Mouse (Mus musculus): Measurements from ENCODE around the gene Gm28539. TPM values are rescaled to one million over a fixed set of nuclear protein-coding genes. Genes with fewer than 3 reads are reported as not detected.

Gene Gm28539
- polyA plus RNA-seq, 1 experiment: not detected

DNA sequence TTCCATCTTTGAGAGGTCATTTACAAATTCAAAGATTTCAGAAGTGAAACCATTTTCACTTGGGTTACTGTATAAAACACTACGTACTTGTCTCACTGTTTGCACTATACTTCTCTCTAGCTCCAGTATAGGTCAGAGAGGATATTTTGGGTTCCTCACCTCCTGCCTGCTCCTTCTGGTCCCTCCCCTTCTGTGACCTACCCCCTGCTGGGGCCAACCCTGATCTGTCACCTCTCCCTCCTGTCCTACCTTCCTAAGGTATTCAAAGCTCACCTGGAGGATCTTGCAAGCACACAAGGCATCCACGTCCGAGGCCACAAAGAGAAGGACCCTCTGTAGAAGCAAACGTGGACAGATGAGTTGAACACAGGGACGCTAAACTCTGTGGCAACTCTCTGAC, 25.4 kb upstream of the Gm28539 start:
- TF ChIP-seq CTCF (IDR thresholded peaks at IDR 0.05; ENCODE audit: low read depth, low read length) (no peak), POLR2A (IDR thresholded peaks at IDR 0.05; ENCODE audit: borderline replicate concordance, low read depth, low read length) (no peak)
- H3K27ac ChIP-seq (ENCODE audit: insufficient read depth, low read depth, low read length): no peak overlapping the region

DNA sequence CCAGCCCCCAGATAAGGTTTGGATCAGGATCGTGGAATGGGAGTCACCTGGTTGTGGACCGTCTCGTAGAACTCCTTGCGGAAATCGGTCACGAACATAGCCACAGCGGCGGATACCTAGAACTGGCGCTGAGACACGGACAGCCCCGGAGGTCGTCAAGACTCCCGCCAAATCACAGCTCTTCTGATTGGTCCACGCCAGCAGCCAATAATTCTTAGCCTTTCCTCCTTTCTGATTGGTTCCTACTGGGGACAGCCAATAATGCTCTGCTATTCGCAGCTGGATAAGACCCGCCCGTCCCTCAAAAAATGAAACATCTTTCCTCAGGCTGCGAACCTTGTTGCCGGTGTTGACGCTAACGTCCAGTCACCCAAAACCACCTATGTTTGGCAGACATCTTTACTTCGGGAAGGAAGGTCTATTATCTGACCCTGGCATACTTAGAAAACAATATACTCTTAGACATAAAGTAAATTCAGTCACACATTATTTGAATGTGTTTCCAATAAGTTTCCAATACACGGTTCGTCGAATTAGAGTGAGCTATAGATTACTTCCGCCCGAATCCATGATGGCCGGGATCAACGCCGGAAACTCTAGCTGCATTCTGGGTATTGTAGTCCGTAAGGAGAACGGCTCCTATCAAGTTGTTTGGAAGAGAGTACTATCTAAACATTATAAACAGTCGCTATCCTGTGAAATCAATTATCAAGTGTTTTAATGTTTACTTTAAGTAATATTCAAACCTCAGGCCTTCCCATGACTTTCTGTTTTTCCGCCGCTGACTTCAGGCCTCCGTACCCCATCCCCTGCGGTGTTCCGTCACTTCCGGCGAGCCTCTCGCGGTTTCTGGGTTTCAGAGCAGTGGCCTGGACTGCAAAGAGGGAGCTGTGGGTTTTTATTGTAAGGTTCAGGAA, 24.7 kb upstream of the Gm28539 start, which contains the start of the genes Ufd1 and Cdc45:
Gene Ufd1 (plus strand): TSS at position 312 of the 917 bp plus-strand sequence.
Gene Cdc45 (minus strand): TSS at position 520 of the 917 bp plus-strand sequence.
- Histone ChIP-seq H3K4me1 (ENCODE audit: control insufficient read depth, insufficient read depth, low read length) (peaks cover 9% of the 10 kb centered on the region), H3K27ac (ENCODE audit: insufficient read depth, low read depth, low read length) (peak within 1 kb of the TSS; percentile 76), H3K4me3 (ENCODE audit: insufficient read depth, low read length) (peak within 1 kb of the TSS; percentile 96)
- no peak for TF ChIP-seq POLR2A (IDR thresholded peaks at IDR 0.05; ENCODE audit: borderline replicate concordance, low read depth, low read length)
- no peak for TF ChIP-seq CTCF (IDR thresholded peaks at IDR 0.05; ENCODE audit: low read depth, low read length)

More for the DNA sequence above, 25.4 kb upstream of the Gm28539 start:
- Histone ChIP-seq H3K4me1 (ENCODE audit: control insufficient read depth, insufficient read depth, low read length) (peaks cover 9% of the 10 kb centered on the region), H3K4me3 (ENCODE audit: insufficient read depth, low read length) (peak overlapping the region; percentile 96)

DNA sequence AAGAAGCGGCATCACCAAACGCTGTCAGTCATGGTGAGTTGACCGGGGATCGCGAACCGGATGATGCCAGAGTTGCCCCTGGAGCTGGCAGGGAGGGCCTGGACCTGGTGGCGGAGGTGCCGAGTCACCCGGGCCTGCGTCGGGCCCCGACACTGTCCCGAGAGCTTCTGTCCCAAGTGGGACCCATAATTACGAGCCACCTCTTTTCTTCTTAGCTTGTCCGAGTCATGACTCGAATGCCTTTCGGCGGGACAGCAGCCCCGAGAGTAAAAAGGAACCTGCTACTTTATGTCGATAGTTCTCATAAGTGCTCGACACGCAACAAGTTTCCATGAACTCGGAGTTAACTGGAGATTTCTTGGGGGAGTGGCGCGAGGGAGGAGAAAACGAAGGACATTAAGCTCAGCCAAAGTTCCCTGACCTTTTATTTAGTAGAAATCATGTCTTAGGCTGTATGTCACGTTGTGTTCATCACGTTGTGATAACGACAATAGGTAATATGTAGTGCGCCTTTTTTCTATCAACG, 23.9 kb upstream of the Gm28539 start:
- H3K4me3 ChIP-seq (ENCODE audit: insufficient read depth, low read length): peak overlapping the region; percentile 96
- TF ChIP-seq POLR2A (IDR thresholded peaks at IDR 0.05; ENCODE audit: borderline replicate concordance, low read depth, low read length) (no peak), CTCF (IDR thresholded peaks at IDR 0.05; ENCODE audit: low read depth, low read length) (no peak)
- H3K4me1 ChIP-seq (ENCODE audit: control insufficient read depth, insufficient read depth, low read length): peaks cover 9% of the 10 kb centered on the region
- H3K27ac ChIP-seq (ENCODE audit: insufficient read depth, low read depth, low read length): peak overlapping the region; percentile 76

DNA sequence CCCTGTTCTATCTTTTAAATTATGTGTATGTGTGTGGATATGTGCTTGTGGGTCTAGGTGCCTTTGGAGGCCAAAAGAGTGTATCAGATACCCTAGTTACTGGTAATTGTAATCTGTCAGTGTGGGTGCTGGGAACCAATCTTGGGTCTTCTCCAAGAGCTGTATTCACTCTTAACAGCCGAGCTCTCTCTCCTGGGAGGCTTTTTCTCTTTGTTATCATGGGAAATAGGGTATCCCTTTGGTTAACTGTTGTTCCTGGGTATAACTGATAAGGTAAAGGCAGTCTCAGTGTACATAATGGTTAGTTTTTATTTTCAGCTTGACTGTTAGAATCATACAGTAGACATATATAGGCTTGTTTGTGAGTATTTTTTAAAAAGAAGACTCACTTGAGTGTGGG, 14.0 kb upstream of the Gm28539 start:
- Histone ChIP-seq H3K4me3 (ENCODE audit: insufficient read depth, low read length) (no peak overlapping the region), H3K4me1 (ENCODE audit: control insufficient read depth, insufficient read depth, low read length) (no peaks in the 10 kb centered on the region), H3K27ac (ENCODE audit: insufficient read depth, low read depth, low read length) (no peak overlapping the region)
- TF ChIP-seq POLR2A (IDR thresholded peaks at IDR 0.05; ENCODE audit: borderline replicate concordance, low read depth, low read length) (no peak), CTCF (IDR thresholded peaks at IDR 0.05; ENCODE audit: low read depth, low read length) (no peak)

DNA sequence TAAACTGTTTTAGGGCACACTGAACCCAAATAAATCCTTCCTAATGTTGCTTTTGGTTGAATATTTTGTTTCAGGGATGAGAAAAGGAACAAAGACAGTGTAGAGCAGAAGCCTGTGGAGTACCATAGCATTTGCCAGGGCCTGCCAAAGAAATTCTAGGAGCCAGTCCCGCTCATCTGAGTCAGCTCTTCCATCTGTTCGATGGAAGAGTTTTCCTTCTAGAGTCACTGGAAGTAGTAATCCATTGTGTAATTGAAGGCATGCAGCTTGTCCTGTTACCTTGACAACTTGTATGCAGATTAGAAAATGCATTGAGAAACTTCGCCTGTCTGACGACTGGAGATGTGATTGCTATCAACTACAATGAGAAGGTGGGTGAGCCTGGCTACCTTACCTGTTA, 13.5 kb upstream of the Gm28539 start:
- no peak overlapping the region for H3K27ac ChIP-seq (ENCODE audit: insufficient read depth, low read depth, low read length)
- no peaks in the 10 kb centered on the region for H3K4me1 ChIP-seq (ENCODE audit: control insufficient read depth, insufficient read depth, low read length)
- no peak for TF ChIP-seq POLR2A (IDR thresholded peaks at IDR 0.05; ENCODE audit: borderline replicate concordance, low read depth, low read length)
- no peak for TF ChIP-seq CTCF (IDR thresholded peaks at IDR 0.05; ENCODE audit: low read depth, low read length)

DNA sequence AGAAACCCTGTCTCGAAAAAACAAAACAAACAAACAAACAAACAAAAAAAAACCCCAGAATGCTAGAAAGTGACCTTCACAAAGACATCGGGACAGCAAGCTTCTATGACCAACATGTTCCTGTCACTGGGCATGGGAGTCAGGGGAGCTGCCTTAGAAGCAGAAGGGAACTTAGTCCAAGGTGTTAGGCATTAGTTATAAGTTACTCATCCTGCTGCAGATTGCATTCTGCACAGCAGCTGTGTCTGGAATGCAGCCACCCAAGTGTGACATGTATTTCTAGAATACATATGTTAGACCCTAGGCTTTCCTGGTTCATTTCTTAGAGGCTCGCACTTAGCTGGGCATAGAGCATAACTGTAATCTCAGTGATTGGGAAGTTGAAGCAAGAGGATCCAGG, 7.8 kb upstream of the Gm28539 start:
- Histone ChIP-seq H3K4me1 (ENCODE audit: control insufficient read depth, insufficient read depth, low read length) (no peaks in the 10 kb centered on the region), H3K4me3 (ENCODE audit: insufficient read depth, low read length) (no peak overlapping the region), H3K27ac (ENCODE audit: insufficient read depth, low read depth, low read length) (no peak overlapping the region)
- TF ChIP-seq POLR2A (IDR thresholded peaks at IDR 0.05; ENCODE audit: borderline replicate concordance, low read depth, low read length) (no peak), CTCF (IDR thresholded peaks at IDR 0.05; ENCODE audit: low read depth, low read length) (no peak)

More for the DNA sequence above, 13.5 kb upstream of the Gm28539 start:
- no peak overlapping the region for H3K4me3 ChIP-seq (ENCODE audit: insufficient read depth, low read length)

DNA sequence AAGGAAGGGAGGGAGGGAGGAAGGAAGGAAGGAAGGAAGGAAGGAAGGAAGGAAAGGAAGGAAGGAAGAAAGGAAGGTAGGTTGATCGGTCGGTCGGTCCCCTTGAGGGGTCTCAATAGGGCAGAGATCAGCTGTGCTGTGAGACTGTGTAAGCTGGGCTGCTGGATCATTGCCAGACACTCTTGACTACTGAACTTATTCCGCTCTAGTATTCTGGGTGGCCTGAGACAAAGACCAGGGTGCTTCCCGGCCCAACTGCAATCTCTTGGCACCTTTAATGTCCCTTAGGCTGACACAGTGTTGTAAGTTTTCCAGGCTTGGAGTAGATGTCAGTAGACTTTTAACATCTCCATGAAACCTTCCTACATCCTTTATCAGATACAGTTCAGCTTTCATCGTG, 7.3 kb upstream of the Gm28539 start:
- no peak overlapping the region for H3K27ac ChIP-seq (ENCODE audit: insufficient read depth, low read depth, low read length)
- no peaks in the 10 kb centered on the region for H3K4me1 ChIP-seq (ENCODE audit: control insufficient read depth, insufficient read depth, low read length)
- TF ChIP-seq CTCF (IDR thresholded peaks at IDR 0.05; ENCODE audit: low read depth, low read length) (no peak), POLR2A (IDR thresholded peaks at IDR 0.05; ENCODE audit: borderline replicate concordance, low read depth, low read length) (no peak)
- no peak overlapping the region for H3K4me3 ChIP-seq (ENCODE audit: insufficient read depth, low read length)

DNA sequence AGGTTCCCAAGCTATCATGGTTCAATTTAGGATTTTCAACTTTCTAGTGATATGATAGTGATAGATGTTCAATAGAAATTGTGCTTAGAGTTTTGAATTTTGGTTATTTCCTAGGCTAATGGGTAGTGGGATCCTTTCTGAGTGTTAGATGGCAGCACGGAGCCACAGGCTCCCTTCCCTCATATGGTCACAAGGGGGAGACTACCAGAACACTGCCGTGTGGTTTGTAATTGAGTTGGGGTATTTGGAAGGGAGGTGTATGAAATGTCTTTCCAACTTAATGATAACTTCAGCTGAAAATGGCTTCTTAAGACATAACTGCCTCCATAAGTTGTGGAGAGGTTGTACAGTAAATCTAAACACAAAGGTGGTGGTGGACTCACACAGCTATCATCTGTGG, 2.9 kb upstream of the Gm28539 start:
- H3K4me1 ChIP-seq (ENCODE audit: control insufficient read depth, insufficient read depth, low read length): peaks cover 3% of the 10 kb centered on the region; the same call in 1 of the 2 replicates
- H3K4me3 ChIP-seq (ENCODE audit: insufficient read depth, low read length): no peak overlapping the region
- TF ChIP-seq POLR2A (IDR thresholded peaks at IDR 0.05; ENCODE audit: borderline replicate concordance, low read depth, low read length): no peak
- no peak for TF ChIP-seq CTCF (IDR thresholded peaks at IDR 0.05; ENCODE audit: low read depth, low read length)
- H3K27ac ChIP-seq (ENCODE audit: insufficient read depth, low read depth, low read length): no peak overlapping the region

DNA sequence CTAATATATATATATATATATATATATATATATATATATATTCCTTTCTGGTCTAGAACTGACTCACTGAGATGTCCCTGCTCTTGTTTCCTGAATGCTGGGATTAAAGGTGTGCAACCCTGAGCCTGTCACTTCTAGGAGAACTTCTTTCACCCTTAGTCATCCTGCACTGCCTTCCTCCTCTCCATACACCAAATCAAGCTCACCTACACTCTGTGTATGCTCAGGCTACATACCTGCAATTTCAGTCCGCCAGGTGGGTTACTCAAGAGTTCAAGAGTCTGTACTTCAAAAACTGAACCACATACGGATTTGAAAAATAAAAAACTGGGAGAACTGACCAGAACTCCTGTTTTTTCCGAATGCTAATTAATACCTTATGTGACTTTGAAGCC, 314 bp upstream of the Gm28539 start:
- Histone ChIP-seq H3K27ac (ENCODE audit: insufficient read depth, low read depth, low read length) (no peak overlapping the region), H3K4me1 (ENCODE audit: control insufficient read depth, insufficient read depth, low read length) (peaks cover 3% of the 10 kb centered on the region; the same call in 1 of the 2 replicates), H3K4me3 (ENCODE audit: insufficient read depth, low read length) (peak overlapping the region; percentile 91)
- TF ChIP-seq CTCF (IDR thresholded peaks at IDR 0.05; ENCODE audit: low read depth, low read length) (no peak), POLR2A (IDR thresholded peaks at IDR 0.05; ENCODE audit: borderline replicate concordance, low read depth, low read length) (no peak)

DNA sequence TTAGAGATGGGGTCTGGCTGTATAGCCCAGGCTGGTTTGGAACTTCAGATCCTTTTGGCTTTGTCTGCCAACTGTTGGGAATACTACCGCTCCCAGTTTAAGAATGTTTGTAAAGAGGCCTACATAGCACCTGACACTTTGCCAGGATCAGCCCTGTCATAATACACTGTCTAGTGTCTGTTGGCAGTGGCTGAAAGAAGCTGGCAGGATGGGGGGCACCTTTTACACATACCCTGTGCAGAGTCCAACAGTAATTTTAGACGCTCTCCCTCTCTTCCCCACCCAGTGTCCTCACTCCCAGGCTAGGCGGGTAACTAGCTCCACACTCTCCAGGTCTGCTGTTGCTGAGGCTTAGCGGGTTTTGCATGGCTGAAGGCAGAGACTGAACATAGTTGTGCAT, 2.0 kb downstream of the Gm28539 start:
- TF ChIP-seq POLR2A (IDR thresholded peaks at IDR 0.05; ENCODE audit: borderline replicate concordance, low read depth, low read length) (no peak), CTCF (IDR thresholded peaks at IDR 0.05; ENCODE audit: low read depth, low read length) (no peak)
- H3K4me1 ChIP-seq (ENCODE audit: control insufficient read depth, insufficient read depth, low read length): peaks cover 3% of the 10 kb centered on the region; the same call in 1 of the 2 replicates
- H3K4me3 ChIP-seq (ENCODE audit: insufficient read depth, low read length): no peak overlapping the region
- H3K27ac ChIP-seq (ENCODE audit: insufficient read depth, low read depth, low read length): no peak overlapping the region

Measured in bone marrow macrophage, adult 2 months (primary cell).